Mouse (Mus musculus): ENCODE results near the gene Sh2d3c.

The Sh2d3c gene

DNA sequence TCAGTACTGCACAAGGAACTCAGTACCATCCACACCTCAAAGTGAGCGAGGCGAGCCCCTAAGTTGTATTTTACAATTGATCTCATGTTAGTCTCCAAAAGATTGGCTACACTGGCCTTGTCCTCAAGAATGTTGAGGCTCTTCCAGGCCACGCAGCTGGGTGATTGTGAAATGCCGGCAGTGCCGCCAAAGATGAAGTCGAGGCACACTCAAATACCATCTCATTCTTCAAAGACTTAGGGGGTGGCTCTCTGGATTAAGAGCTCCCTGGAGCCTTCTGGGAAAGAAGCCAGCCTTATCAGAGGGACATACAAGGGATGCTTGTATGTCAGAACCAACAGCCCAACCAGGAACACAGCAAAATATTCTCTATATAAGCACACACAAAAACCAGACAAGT, 70.4 kb downstream of the Sh2d3c start:
- no peak for DNase-seq (ENCODE audit: low spot score)

GRCm38 (mm10) chr2:32795748-32796418, 75.0 kb downstream of the Sh2d3c start:
- no peak for DNase-seq (ENCODE audit: low spot score)

- DNase-seq (ENCODE audit: low spot score): no peak
Measured at GRCm38 (mm10) chr2:32798251-32798962, 77.6 kb downstream of the Sh2d3c start.

Measured in embryo, embryonic 10 days (tissue).